Mouse (Mus musculus) heart, postnatal 36 days (tissue): ENCODE results near the gene Sik2. TPM values are rescaled to one million over a fixed set of nuclear protein-coding genes. Genes with fewer than 3 reads are reported as not detected.

ENCODE experiments used
- DNase-seq, 2 experiments: peaks; one replicate each; pipeline ENCODE4 v3.0.0; 2021 to 2022
- intact Hi-C: fragments of 180-260 bp; cut with DNase I; formaldehyde crosslinking; loops from one replicate; pipeline ENCODE4 v1.15.1; 2025
- total RNA-seq, 2 experiments: library from RNA; stranded (reverse); gene quantifications; 2 replicates each; pipeline ENCODE4 v1.2.3; 2021

The Sik2 gene
- total RNA-seq, 2 experiments from 2014 or later: 25.7 to 27.1 TPM

DNA sequence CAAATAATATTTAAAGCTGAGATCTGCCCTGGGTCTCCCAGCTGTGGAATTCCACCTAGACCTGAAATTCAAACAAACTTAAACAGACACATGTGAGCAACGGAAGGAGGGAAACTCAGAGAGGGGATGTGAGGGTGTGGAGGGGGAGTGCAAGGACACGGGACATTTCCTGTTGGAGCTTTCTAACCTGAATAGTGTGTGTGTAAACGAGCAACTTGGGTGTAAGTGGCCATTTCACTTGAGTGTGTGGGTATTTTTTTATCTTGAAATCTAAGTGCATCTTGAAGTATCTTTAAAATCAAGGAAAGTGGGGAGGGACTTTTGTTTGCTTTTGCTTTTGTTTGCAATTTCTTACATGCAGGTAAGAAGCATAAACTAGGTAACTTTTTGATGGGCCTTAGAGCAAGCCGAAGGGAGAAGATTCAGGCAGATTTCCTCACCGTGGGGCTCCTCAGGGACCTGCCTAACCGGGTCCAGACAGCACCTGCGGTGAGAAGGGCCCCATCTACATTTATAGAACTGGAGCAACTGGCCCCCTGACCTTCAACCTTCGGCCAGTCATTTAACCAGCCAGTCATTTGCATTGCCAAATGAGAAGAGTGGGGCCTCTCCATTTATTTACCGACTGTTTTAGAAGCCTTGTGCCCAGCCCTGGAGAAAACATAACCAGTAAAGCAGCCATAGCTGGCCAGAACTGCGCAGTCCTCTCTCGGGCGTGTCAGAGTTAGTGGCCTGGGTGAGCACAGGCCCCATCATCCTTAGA lies 161.1 kb downstream of the Sik2 start:
- DNase-seq: no peak
- intact Hi-C loops: loop anchor here (5.0 kb wide), 1 partner anchor 290 kb away; no protein-coding TSS in a partner anchor

DNA sequence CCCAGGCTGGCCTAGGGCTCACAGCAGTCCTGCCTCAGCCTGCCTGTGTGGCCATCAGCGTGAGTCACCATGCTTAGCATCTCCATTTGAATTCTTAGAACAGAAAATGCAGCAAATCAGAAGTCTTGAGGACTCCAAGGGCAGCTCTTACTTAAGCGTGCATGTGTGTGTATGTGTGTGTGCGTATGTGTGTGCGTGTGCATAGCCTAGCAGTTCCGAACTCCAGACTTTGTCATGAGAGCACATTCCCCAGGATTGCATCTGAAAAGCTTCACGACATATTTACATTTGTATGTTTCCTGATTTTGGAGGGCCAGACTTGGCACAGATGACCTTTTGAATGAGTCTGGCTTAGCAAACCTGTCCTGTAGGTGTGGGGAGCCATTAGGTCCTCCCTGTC lies 161.7 kb downstream of the Sik2 start:
- no peak for DNase-seq
- intact Hi-C loops: loop anchor here (5.0 kb wide), 1 partner anchor 290 kb away; no protein-coding TSS in a partner anchor

DNA sequence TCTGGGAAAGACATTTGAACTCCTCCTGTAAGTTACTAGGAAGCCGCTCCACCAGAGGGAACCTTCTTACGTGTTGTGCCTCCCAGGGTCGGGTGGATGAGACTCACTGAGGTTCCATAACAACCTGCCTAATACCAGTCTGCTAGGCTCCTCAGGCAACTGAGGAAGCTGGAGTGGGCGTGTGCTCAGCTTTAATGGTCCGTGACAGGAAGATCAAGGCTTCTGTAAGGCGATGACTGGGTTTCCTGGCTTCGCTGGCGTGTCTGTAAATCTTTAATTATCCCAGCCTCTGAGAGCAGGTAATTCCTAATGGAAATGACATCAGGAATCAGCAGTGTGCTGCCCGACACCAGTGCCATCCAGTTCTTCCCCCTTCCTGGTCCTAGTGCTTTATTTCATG lies 163.3 kb downstream of the Sik2 start:
- intact Hi-C loops: loop anchor here (5.0 kb wide), 1 partner anchor 292 kb away; no protein-coding TSS in a partner anchor
- no peak for DNase-seq

DNA sequence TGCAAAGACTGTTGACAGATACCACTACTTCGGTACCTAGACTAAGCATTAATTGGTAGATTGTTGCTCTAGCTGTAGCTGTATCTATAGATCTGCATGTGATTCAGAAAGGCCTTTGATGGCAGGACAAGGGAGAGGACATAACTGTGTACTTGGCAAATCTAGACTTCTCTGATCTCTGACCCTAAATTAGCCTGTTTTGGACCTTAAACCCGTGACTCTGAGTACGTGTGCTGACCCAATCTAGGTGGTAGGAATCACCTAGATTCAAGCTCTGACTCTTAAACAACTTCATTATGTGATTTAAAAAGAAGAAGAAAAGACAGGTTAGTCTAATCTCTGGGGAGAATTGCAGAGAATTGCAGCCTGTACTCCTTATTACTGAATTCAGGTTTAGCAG lies 163.8 kb downstream of the Sik2 start, which contains the start of gene Ppp2r1b:
TSS of gene Ppp2r1b (plus strand) at position 221 of the 400 bp plus-strand sequence.
- DNase-seq: no peak
- intact Hi-C loops: loop anchor here (5.0 kb wide), 1 partner anchor 292 kb away; no protein-coding TSS in a partner anchor

Other genes starting within 250 kb of the Sik2 start
- 1 to 10 TPM; 6.0 to 6.6 TPM for gene Fdxacb1, start 240.8 kb downstream of the Sik2 start, total RNA-seq
- gene Alg9, start 234.1 kb downstream of the Sik2 start, total RNA-seq: 1 to 10 TPM; 8.9 to 10.0 TPM
- 10 to 100 TPM in 1 of 2 experiments, 1 to 10 TPM in 1; 8.8 to 11.9 TPM for gene 1110032A03Rik, start 233.6 kb downstream of the Sik2 start, total RNA-seq
- 10 to 100 TPM; 11.4 to 12.5 TPM for gene Ppp2r1b, start 163.8 kb downstream of the Sik2 start, total RNA-seq
- not detected for gene Btg4, start 51.8 kb upstream of the Sik2 start, total RNA-seq
- gene Layn, start 68.0 kb upstream of the Sik2 start, total RNA-seq: 1 to 10 TPM; 6.5 to 6.9 TPM
- not detected for gene 4833427G06Rik, start 93.0 kb upstream of the Sik2 start, total RNA-seq
- gene Gm32742, start 156.4 kb upstream of the Sik2 start, total RNA-seq: not detected
- under 1 TPM; 0.35 to 0.50 TPM for gene Pou2af1, start 204.6 kb upstream of the Sik2 start, total RNA-seq